Mouse (Mus musculus): ENCODE results near the gene 4930402F06Rik.

DNA sequence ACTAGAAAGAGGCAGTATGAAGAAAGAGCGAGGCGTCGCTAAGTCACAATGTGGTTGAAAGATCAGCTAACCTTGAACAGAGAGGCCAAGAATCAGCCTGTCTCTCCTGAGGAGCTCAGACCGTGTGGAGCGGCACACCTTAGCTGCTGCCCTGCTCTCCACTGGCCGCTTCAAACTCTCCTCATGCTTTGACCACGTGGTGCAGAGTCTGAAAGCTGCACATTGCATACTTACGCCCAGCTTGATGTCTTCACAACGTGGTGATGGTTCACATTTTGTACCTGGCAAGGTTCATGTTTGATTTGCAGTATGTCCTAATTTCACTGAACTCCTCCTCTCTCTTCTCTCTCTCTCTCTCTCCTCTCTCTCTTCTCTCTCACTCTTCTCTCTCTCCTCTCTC lies 17.7 kb downstream of the 4930402F06Rik start:
- TF ChIP-seq GATA1 (IDR thresholded peaks at IDR 0.05; ENCODE audit: borderline replicate concordance, low read length) (no peak), FLI1 (IDR thresholded peaks at IDR 0.05; ENCODE audit: low read length) (no peak)
